Mouse (Mus musculus): ENCODE measurements around the gene Slc4a10.

Slc4a10 gene

DNA sequence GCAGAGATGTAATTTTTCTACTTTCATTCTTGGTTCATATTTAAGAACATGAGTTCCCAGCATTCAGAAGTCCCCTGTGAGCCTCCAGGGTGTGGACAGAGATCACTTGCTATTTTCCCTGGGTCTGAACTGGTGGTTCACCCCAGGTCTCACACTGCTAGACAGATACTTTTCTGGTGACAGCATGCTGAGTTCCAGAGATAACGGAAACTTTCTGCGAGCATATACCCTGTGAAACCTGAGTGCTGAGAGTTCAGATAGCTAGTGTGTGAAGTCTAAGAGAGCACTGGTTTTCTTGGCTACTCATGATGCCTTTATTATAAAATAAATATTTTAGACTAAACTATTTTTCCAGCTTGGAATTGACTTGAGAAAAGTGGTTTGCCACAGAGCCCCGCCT lies 232.5 kb downstream of the Slc4a10 start:
- DNase-seq (ENCODE audit: low read depth, low spot score), result no peak

DNA sequence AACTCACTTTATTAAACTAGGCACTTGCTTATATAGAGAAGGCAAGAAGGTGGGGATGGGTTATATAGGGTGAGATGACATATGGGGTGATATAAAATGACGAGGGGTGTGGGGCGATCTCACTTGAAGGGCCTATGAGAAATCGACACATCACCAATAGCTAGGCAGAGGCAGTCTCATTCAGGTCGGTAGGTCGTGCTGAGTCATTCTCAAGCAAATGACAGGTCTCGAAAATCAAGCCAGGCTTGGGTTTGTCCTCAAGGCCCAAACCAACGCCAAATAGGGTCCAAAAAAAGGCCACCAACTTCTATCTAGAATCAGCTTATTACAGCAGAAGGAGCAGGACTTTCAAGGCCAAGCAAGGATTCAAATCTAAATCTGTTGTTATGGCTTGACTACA lies 233.5 kb downstream of the Slc4a10 start:
- no peak for DNase-seq (ENCODE audit: low read depth, low spot score)

DNA sequence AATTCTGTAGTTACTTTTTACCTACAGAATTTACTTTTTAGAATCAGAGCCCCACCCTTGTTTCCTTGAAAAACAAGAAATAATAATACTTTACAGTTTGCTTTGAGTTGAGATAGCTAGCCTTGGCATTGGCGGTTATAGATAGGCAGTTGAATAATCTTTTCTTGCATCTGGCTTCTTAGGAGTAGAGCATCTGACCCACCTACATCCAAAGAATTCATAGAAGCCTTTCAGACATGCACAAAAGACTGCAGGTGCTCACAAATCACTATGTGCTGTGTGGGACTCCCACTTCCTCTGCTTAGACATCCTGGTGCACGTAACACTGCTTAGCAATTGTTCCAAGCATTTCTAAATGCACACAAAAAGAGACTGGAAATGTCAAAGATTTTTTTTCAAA lies 238.8 kb downstream of the Slc4a10 start:
- DNase-seq (ENCODE audit: low read depth, low spot score), result no peak

DNA sequence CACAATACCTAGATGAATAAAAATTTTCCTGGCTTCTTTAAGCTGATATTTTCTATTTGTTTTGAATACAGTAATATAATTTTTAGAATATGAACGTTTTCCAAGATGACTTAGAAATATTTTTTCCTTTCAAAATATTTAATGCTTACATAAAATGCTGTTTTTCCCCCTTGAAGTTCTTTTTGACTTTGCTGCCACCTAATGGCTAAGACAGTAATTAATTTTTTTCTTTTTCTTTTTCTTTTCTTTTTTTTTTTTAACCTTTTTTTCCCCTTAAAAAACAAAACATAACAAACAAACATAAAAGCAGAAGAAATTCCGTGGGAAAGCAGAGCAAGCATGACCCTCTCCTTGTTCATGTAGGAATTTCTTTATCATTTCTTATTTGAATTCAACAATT lies 239.6 kb downstream of the Slc4a10 start:
- DNase-seq (ENCODE audit: low read depth, low spot score), result no peak

DNA sequence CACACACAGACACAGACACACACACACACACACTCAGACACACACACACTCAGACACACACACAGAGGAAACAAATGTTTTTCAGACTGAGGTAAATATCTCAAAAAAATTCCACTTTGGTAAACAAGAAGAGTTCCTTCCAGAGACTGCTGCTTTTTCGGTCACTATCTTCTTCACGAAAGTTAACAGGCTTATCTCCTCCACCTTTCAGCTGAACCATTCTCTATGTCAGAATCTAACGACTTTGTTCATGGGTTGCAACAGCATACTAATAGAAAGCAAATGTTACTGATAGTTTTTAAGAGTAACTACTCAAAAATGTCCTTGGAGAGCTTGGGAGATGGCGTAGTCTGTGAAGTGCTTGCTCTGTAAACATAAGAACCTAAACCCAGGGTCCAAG lies 241.3 kb downstream of the Slc4a10 start:
- no peak for DNase-seq (ENCODE audit: low read depth, low spot score)

DNA sequence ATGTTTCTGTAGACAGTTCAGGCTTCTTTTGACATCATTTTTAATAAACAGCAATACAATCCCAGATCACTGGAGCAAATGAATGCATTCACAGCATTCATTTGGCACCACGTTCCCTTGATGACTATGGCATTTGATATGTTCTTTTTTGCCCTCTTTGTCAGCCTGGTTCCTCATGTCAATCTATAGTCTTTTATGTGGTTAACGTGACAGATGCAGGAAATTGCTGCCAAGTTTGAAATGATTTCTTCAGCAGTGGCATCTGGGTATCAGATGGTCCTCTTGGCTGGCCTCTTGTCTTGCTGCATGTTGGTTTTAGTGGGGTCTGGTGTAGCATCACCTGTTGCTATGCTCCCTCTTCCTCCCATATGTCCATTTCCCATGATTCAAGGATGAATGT lies 247.6 kb downstream of the Slc4a10 start:
- peak; percentile 56 for DNase-seq (ENCODE audit: low read depth, low spot score)

DNA sequence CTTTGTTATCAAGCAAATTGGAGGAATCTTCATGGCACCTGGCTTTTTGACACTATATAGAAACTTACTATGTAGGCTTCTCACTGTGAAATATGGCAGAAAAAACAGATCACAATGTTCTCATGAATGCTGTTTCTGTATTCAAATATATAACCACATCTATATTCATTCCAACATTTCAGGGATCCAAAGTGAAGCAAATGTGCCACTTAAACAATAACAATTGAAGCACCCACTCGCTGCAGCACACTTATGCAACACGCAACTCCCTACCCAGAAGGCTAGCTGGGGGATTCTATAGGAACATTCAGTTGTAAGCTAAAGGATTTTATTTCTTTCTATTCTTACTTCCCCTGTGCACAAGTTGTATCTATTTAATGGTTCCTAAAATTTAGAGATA lies 255.5 kb downstream of the Slc4a10 start:
- DNase-seq (ENCODE audit: low read depth, low spot score), result no peak

DNA sequence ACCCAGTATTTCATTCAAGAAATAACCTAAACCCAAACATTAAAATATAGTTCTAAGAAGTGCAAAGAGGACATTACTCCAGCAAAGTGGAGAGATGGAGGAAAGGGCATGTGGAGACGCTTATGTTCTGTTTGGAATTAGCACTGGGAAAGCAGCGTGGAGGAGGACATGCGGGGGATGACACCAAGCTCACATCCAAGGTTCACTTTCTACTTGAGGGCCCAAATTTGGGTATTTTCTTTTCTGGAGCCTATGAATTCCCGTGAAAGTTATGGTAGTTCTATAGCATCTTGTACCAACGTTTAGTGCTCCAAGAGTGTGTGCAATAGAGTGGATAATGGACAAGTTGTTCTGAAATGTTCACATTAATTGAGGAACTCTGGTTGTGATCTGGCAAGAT lies 260.7 kb downstream of the Slc4a10 start:
- DNase-seq (ENCODE audit: low read depth, low spot score), result no peak

DNA sequence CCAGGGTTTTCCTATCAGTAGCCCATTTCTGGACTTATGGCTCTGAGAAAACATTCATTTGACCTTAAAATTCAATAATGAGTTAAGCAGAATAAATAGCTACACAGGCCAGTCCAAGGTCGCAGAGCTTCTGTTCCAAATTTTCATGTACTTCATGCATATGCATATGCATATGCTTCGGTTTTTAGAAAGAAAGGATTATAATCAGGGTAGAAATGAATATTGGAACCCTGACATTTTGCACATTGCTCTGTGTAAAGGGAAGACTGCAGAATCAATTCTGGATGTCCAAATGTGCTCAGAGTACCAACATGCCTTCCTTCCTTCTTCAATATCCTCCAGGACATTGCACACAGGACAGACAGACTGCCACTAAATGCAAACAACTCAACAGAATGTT lies 261.2 kb downstream of the Slc4a10 start:
- DNase-seq (ENCODE audit: low read depth, low spot score), result no peak

DNA sequence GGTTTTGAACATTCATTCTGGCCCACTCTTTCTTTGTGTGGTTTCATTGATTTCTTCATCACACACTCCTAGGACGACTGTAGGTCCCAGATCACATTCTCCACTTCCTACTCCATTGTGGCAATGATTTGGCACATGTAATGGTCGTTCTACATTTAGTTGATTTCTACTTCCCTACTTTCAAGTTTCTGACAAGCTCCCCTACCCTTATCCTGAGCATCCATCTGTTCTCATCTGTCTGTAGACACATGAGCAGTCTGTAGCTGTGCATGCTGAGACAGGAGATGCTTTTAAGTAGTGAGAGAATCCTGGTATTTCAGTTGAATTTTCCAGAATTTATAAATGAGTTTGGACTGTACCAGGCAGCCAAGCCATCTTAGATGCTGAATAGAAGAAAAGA lies 270.7 kb downstream of the Slc4a10 start:
- no peak for DNase-seq (ENCODE audit: low read depth, low spot score)

DNA sequence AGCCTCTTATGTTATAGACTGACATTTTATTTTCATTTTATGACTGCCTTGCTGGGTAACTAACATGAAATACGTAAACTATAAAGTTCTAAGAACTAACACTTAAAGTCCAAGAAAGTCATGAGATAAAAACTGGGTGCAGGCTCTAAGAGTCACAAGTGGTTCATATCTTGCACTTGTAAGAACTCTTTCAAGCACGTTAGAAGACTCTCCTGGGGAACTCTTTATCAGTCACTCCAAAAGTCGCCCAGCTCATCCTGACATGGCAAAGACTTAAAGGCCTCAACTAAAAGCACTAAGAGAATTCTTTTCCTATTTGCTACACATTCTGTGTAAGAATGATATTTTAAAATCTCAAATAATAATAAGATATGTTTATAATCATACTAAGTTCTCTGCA lies 273.2 kb downstream of the Slc4a10 start:
- DNase-seq (ENCODE audit: low read depth, low spot score), result no peak

DNA sequence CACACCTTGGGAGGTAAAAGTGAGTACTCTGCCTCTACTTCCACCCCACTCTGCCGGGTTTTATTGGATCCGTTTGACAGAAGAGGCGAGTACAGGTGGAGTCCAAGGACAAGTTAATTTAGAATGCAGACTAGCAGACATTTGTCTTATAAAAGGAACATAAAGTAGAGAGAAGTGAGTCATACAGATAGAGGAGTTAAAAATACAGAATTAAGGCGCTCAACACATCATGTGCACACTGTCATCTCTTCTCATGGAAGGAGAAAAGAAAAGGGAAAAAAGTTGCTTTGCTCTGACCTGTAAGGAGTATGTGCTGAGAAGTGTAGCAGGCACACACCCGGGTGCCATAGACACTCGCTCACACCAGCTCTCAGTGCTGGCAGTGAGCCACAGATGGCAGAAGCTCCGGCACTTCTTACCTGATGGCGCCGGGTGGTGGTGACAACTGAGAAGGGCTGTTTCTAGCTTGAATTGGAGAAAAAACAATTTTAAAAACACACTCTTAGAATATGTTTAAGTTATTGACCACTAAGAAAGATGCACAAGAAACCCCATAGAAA lies 276.9 kb downstream of the Slc4a10 start:
- no peak for DNase-seq (ENCODE audit: low read depth, low spot score)

DNA sequence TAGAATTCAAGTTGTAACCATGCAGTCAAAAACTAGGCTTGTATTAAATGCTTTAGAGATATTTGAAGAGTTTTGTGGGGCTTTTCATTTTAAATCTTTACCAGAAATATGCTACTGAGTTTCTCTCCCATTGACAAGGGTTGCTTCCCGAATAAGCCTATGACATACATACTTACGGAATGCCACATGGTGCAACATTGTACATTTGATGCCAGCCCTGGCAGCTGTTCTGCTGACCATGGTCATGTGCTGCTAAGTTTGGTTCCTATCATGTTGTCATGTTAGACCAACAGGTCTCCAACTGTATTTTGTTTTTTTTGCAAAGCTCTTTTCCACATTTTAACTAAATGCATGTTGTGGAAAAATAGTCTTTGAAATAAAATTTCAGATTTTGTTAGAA lies 279.1 kb downstream of the Slc4a10 start:
- no peak for DNase-seq (ENCODE audit: low read depth, low spot score)

DNA sequence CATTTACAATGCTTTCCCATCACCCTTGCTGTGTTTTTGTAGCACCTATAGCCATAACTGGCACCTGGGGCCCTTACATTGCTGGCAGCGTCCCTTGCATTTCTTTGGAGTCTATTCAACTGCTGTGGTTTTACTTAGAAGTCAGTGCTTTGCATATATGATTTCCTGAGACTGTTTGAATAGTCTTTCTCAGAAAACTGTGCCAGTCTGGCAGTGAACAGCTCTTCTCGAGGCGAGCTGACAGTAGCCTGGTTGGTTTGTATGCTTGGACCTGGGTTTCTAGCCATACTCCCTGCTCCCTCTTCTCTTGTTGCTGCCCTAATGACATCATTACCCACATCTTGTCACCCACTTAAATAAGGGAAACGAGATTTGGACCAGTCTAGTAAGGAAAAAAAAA lies 285.7 kb downstream of the Slc4a10 start:
- DNase-seq (ENCODE audit: low read depth, low spot score), result no peak

DNA sequence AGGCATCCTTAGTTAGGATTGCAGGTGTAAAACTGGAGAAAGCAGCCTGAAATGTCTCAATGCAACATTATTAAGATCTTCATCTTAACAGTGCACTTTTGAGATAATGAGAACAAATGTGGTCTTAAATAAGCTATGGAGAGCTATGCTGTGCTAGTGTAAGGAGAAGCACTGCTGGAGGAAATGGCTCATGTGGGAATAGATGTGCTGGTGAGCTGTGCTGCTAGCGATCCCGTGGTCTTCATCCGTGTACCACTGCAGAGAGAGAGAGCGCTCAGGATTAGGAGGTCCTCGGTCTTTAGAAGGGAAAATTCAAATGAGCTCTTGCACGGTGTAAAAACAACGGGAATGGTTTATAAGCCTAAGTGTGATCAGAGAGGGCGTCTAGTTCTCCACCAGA lies 286.2 kb downstream of the Slc4a10 start:
- no peak for DNase-seq (ENCODE audit: low read depth, low spot score)

DNA sequence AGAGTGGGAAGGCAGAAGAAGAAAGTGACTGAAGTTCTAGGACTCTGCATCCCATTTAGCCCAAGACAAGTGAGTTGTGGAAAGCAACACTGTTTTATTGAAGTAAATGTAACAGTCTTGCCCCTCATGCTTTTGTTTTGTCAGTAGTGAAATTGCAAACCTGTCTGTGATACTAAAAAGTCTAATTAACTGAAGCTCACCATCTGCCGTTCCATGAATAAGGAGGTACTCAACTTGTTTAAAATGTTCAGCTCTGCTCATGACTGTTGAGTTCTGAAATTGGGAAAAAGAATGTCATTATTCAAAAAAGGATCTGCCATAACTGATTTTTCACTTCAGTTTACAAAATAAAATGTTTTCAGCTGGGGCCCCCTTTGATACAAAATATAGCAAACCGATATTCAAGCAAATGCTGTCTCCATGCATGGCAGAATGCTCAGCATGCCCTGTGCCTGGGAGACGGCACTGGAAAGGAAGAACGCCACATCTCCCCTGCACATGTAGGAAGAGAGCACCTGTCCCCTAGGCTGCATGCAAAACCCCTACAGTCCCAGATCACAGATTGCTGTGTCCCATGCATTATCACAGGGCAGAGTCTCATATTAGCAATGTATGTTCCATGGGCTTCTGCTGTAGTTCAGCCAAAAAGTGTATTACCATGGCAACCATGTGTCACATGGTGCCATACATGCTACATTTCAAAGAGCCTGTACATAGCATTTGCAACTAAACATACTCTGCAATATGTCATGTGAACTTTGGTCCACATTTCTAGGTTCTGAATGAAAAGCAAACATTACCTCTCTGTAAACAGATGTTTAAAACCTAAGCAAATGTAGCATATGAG lies 288.4 kb downstream of the Slc4a10 start:
- DNase-seq (ENCODE audit: low read depth, low spot score), result peak; percentile 64

DNA sequence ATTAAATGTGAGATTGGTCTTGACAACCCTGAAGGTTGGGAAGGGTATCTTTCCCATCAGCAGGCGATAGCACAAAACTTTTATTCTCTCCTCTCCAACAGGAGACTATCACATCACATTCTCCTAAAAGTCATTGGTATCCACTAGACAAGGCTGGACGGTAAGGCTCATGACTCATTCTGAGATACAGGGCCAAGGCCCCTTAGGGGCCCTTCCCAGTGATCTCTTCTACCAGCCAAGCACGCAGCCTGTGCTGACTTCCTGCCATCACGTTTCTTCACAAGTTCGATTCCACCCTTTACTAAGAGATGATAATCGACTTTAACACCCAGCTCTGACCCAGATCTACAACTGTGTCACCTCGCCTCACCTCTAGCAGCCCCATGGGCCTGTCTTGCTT lies 290.8 kb downstream of the Slc4a10 start:
- no peak for DNase-seq (ENCODE audit: low read depth, low spot score)

DNA sequence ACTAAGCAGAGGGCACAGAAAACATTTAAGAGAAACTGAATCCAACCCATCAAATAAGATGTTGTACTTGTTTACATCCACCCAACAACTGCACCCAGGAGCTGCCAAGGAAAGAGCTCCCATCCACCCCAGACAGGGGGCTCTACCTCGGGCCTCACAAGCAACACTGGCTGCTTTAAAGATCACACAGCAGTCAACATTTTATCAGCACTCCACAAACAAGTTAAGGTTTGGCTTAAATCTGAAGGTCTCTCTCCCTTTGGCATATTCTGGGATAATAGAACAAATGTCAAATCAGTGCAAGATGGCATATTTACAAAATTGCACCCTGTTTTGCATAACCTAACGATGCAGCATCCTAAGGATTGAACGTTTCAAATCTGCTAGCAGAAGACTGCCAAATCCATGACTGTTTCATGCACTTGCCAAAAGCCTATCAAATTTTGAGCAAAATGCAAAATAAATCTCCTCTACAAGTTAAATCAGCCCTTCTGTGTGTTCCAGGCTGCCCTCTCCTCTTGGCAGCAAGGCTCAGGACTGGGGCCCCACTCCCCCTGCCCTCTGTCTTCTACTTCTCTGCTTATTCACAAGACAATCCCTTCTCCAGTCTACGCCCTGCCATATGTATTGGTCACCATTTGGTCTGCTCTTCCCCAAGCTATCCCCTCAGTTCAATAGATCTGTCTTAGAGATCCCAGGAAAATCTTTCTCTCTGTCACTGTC lies 293.1 kb downstream of the Slc4a10 start:
- no peak for DNase-seq (ENCODE audit: low read depth, low spot score)

DNA sequence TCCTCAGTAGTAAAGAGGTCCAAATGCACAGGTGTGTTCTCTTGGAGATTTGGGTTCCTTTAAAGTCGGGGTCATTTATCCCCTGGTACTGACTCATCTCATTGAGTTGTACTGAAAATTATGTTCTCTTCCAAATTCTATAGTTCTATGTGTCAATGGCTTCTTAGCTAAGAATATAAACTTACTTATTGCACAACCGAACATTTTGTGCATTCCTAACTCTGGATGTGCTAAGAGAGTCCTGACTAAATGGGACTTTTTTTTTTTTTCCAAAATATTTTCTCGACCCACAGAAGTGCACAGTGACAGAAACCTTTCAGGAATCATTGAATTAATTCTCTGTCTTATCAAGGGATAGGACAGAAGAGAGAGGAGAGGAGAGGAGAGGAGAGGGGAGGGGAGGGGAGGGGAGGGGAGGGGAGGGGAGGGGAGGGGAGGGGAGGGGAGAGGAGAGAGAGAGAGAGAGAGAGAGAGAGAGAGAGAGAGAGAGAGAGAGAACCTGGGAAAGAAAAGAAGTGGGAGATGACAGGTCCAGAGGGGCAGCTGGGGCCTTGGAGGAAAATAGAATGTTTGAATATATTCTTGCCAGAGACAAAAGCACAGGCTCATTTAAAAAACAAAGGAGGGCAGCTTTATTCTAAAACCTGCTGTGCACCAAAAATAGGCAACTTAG lies 294.9 kb downstream of the Slc4a10 start:
- no peak for DNase-seq (ENCODE audit: low read depth, low spot score)

DNA sequence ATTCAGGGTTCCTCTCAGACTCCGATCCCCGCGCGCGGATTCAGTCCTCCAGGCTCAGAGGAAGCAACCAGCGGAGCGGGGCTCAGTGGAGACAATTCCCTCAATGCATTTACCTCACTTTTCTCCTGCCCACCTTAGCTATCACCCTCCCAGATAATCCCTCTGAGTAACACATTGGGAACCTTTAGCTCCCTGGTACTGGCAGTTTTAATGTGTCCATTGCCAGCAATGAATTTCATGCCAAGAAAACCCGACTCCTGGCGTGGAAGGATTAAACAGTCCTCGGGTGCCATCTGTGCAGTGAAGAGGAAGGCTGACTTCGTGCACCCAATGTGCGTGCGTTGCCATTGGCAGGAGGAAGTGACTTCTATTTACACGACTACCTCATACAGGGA lies 295.5 kb downstream of the Slc4a10 start:
- no peak for DNase-seq (ENCODE audit: low read depth, low spot score)

DNA sequence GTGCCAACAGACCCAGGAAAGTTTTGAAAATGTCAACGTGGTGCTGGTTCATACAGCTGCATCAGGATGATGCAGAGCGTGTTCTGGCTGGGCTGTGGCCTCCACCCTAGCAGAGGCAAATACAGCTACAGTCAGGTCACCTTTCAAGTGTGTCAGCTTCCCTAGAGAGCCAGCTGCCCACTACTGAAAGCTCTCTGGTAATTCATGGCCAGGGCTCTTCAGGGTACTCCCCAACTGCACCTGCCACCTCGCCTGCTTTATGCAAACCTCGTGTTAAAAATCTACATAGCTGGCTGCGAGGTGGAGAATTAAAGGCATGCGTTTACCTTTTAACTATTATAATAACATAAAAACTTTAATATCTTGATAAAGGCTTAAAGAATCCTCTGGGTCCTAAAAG lies 298.1 kb downstream of the Slc4a10 start:
- no peak for DNase-seq (ENCODE audit: low read depth, low spot score)

DNA sequence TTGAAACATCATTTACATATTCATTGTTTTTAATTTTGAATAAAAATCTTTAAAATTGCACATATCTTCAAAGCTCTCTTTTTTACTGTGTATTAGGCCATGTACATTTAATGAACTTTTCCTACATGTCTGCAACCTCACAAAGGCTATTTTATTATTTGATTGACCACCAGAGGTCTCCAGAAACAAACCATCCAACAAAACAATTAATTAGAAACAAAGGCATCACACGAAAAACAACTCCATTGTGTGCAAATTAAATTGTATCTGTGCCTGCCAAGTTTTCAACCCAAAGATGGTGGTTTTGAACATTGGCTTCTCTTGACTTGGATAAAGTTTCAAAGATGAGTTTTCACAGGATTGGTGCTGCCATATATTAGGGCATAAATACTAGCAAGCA lies 300.5 kb downstream of the Slc4a10 start:
- DNase-seq (ENCODE audit: low read depth, low spot score), result no peak
